Mouse (Mus musculus) 3T3-L1 (cell line): ENCODE results near the gene Gm17662.

ENCODE experiments used
- DNase-seq: peaks from one replicate; pipeline ENCODE4 v3.0.0-alpha.2; 2015; ENCODE audit warnings: low read depth, low spot score

Gene Gm17662

DNA sequence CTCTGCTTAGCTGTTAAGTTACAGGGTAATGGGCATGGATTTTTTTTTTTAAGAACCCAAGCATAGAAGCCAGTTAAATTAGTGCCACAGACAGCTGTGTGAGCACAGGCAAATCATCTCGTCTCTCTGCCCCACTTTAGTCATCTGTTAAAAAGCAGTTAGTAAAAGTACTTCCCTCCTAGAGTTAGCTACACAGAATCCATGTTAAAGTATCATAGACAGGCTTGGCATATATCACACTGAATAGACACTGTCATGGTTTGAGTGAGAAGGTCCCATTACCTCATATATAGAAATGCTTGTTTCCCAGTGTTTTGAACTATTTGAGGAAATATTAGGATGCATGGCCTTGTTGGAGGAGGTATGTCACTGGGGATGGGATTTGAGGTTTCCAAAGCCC lies at the start of gene Gm17662:
TSS of gene Gm17662 (plus strand) at position 301 of the 400 bp plus-strand sequence.
- DNase-seq = no peak

DNA sequence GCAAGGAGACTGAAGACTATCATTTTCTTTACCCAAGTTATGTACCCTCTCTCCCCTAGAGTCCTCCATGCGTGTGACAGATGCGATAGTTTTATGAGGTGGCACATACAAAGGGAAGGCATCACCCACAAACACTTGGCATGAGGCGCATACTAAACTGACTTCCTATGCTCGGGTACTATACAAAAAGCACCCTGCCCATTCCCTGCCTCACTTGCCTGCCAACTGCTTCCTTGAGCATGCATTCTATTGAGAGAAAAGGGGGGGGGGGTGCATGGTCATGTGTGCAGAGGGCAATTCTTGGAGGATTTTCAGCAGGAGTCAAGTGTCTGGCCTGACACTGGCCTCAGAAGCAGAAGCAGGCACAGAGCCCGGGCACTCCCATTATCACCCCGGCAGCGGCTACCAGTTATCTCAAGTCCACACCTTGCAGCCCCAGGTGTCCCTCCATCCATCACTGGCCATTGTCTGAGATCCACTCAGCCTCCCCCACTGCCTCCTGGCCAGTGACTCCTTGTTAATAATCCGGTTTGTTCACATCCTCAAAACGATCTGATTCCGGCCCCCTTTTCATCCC lies 46.3 kb upstream of the Gm17662 start:
- DNase-seq = no peak

DNA sequence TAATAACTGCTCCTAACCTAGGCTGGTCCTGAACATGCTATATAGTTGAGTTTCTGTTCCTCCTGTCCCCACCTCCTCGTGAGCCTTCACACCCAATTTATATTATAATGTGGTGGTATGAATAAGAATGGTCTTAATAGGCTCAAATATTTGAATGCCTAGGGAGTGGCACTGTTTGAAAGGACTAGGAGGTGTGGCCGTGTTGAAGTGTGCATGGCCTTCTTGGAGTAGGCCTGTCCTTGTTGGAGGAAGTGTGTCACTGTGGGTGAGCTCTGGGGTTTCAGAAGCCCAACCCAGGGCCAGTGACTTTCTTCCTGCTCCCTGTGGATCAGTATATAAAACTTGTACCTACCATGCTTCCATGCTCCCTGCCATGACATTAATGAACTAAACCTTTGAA lies 43.5 kb upstream of the Gm17662 start:
- no peak for DNase-seq

DNA sequence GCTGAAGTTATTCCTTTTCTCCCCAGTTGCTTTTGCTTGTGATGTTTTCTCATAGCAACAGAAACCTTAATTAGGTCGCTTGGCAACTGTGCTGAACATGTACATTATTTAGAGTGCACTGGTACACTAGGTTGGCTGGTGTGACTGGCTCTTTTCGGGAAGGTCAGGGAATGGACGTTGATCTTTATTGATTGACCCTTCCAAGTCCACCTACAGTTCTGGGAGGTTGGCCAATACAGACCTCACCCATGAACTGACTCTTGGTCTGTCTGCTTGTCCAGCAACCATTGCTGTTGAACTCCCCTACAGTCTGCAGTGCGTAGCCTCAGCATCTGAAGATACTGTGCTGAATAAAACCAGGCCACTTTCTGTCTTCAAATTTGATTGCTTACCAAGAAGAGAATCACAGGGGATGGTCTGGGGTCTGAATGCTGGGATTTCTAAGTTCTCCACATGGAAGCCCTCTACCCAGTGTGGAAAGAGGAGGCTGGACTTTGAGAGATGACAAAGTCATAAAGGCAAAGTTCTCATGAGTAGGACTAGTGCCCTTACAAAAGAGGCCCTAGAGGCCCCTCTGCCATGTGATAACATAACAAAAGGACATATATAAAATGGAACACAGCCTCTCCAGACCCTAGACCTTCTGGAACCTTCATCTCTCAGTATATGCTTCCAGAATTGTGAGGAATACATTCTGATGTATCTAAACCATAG lies 40.5 kb upstream of the Gm17662 start:
- no peak for DNase-seq

DNA sequence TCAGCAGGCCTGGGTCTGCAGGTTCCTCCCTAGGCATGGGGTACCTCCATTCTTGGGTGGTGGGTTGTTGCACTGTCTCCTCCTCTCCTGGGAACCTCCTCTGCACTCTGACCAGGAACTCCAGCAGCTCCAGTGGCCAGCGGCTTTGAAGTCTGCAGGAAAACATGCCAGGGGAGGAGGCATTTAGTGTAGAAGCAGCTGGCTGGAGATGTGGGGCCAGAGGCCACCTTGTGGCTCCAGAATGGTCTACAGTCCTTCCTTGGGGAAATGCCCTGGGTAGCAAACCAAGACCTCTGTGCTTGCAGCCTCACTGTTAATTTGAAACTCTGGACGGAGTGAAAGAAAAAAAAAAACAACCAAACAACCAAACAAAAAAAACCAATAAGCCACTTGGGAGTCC lies 39.6 kb upstream of the Gm17662 start:
- no peak for DNase-seq

DNA sequence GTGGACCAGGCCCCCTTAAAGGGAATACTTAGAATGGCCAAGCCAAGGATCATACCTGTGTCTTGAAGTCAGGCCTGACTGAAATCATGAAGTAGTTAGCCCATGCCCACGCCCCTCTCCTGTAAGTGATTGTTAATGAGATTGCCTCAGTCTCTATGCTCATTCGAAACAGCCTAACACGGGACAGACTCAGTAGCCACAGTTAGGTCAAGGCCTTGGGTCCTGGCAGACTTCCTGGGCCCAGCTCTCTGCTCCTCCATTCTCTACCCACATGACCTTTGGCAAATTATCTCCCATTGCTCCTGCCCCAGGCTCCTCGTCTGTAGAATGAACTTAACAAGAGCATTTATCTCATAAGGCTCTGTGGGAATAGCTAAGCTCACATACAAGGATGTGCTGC lies 38.1 kb upstream of the Gm17662 start:
- no peak for DNase-seq

DNA sequence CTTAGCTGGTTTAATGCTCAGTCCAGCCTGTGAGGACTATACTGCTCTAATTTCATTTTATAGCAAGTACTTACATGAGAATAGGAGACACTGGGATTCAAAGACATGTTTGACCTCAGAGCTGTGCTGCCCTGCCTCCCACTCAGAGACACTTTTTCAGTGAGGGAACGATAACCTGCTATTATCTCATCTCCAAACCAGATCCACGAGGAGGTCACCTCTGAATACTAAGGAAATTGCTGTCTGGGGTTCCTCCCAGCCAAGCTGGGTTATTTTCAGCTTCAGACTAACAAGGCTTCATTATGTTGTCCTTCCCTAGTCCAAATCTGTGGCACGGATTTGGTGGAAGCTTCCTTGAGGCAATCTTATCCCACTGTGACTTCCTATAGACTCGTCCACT lies 37.2 kb upstream of the Gm17662 start:
- no peak for DNase-seq

DNA sequence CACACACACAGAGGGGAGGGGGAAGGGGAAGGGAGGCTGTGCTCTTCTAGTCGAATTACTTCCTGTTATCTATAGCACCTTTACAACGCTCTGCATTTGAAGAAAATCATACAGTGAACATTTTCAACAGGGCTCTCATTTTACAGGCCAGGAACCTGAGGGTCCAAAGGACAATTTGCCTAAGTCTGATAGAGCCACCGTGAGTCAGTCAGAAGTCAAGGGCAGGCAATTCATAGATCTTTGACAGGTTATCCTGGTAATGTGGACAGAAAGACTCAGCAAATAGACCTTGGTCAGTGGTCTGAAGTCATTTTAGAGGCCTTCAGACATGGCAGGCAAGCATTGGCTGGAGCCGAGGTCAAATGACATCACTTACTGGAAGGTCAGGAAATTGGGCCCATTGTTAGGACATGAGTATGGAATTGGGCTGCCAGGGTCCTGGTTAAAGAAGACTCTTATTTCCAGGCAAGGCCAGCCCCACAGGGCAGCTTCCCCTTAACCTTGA lies 33.5 kb upstream of the Gm17662 start:
- no peak for DNase-seq

DNA sequence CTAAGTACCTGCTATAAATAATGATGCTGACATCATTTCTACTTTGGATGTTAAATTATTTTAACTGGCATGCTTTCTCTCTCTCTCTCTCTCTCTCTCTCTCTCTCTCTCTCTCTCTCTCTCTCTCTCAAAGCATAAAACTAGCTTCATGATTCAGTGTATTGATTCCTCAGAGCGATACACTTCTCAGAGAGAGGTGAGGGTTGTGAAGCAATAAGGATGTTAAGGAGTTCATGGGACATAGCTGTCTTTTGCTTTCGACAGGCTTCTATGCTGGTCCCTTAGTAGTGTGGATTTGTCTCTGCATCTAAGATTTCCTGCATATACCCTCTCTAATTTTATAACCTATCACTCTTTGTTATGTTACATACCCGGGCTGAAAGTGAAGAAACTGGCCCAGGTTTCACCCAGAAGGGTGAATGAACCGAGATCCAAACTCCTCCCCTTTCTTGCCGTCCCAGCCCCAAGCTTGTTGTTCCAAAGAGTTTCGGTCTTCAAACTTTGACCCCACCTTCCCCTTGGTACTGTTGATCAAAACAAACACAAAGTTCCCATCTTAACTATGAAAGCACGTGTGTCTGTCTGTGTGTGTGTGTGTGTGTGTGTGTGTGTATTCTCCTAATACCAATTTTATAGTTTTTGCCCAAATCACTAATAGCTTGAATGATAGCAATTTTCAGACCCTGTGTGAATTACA lies 32.6 kb upstream of the Gm17662 start:
- DNase-seq = no peak

DNA sequence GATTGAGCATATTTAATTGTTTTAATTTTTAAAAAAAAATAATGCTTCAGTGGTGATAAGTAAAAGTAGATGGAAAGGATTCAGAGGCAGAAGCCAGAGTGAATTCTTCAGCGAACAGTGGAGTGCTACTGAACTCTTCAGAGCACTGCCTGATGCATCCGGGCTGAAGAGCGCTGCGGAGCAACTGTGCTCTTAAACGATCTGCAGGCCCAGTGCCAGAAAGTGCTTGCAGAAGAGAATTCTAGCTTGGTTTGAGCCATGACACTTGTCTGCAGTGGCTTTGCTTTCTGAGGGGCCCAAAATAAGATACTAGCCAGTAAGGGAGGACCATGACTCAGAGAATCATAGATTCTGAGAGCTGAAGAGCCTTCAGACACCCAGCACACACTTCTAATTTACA lies 28.2 kb upstream of the Gm17662 start:
- no peak for DNase-seq

DNA sequence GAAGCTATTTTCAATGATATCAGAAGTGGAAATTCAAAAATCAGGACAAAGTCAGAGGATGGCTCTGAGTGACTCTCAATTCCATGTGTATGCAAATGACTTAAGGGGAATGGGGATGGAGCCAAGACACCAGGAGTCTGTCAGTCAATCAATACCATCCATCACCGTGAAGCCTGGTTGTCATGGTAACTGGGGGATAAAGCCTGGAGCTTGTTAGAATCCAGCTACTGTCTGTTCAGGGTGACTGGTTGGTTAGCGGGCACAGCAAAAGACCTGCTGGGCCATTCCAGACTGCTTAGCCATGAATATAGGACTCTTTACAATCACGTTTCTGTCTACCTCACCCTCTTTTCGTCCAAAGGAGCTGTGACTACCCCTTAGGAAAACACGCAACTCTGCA lies 22.0 kb upstream of the Gm17662 start:
- no peak for DNase-seq

DNA sequence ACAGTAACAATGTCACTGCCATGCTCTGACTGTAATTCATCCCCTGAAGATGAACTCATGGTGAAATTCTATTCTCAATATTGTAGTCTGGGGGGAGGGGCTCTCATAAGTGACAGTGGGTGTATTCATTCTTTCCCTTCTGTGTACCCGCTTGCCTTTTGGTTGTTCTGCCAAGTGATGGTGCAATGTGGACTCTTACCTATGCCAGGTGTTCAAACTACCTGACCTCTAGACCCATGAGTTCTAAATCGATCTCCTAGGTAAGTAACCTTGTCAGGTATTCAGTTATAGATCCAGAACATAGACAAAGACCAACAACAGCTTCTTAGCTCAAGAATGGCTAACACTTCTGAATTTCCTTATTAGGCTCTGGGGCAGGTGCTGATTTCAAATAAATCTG lies 18.8 kb upstream of the Gm17662 start:
- no peak for DNase-seq

DNA sequence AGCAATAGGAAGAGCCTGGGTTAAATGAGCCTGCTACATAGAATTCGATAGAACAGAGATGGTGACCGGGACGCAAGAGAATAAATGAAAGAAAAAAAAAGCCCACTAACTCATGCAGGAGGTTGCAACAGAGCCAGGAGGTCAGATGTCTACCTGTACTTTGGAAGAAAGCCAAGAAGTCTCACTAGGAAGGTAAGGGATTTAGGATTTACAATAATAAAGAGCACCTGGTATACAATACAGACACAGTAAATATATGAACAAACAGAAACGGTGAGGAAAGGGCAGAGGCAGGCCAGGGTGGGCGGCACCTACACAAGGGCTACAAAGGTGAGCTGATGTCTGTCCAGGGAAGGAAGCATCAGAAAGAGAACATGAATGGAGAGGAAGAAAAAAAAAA lies 14.9 kb upstream of the Gm17662 start:
- DNase-seq = no peak

DNA sequence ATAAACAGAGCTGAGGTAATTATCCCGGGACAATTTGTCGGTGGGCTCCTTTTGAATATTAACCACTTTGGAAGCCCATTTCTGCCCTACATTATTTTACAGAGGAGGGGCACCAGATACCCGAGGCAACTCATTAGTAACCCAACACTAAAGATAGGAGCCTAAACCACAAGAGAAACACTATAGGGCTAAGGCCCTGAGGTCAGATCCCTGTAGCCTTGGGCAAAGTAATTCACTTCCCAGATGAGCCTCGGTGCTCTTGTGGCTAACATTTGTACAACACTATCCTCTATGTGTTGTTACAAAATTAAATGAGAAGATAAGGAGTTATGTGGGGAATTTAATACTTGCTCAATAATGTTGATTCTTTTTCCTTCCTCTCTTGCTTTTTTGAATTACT lies 13.6 kb upstream of the Gm17662 start:
- DNase-seq = no peak

DNA sequence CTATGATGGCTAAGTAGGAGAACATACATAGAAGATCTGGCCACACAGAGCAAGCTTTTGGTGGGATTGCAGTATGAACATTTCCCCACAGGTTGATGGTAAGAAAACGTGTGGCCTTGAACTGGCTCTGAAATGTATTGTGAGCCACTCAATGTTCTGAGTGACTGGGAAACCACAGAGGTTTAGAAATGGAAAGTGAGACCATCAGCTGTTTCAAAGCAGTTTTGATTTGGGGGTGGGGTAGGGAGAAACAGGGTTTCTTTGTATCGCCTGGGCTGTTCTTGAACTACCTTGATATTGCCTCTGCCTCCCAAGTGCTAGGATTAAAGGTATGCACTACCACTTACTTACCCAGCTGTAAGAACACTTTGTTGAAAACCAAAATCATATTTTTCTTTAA lies 1.9 kb upstream of the Gm17662 start:
- no peak for DNase-seq

DNA sequence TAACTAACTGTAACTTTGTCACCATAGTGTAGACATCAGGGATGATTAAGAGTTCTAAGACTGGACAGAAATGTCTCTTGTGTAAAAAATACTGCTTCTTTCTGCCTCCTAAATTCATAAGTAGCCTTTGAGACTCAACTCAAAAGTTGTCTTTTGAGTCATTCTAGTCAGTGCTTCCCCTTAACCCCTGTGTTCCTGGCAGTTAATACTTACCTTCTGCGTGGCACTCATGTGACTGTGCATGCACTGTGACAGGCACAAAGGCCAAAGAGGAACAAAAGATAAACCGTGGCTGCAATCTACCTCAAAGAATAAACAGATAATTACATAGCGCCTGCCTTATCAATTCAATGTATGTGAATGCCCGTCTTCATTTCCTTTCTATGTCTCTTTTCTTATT lies 694 bp downstream of the Gm17662 start:
- no peak for DNase-seq

DNA sequence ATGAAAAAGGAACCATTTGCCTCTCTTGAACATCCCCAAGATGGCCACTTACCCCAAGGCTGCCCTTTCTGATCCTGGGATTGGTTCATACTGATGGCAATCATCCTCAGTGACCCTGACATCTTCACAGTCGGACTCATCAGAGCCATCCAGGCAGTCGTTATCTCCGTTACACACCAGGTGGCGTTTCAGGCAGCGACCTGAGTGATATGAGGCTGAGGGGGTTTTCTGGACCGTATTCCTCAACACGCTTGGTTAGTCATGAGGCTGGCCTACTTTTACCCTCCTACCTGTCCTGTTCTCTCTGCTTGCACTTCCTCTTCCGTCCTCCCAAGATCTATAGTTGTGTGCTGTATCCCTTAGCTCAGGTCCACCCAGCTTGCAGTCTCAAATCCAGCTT lies 4.1 kb downstream of the Gm17662 start:
- DNase-seq = no peak

DNA sequence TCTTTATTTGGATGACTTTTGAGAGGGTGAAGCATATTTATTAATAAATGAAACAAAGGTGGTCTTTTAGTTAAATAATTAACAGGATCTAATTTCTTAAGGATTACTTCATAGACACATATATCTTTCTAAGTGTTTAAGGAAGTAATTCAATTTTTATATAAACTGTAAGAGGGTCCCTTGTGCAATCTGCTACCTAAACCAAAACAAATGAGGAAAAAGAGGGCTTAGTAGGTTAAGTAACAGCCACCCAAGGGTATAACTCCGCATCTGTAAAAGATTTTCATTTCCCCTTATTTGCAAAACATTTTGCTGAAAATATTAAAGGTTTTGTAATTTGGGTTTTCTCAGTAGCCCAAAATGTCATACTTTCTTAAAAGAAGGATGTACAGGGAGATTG lies 7.3 kb downstream of the Gm17662 start:
- no peak for DNase-seq

DNA sequence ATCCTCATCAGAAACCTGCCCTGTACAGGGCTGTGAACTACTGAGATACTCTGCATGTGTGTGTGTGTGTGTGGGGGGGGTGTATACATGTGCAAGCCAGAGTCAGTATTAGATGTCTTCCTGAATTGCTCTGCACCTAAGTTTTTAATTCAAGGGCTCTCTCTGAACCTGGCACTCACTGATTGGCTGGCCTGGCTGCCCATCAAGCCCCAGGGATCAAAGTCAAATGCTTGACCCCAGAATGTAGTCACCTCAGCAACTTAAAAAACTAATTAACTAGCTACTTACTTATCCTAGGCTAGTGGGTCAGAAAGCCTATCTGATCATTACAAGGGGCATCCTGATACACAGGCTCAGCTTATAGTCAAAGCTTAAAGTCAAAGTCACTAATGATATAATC lies 12.5 kb downstream of the Gm17662 start:
- DNase-seq = no peak

DNA sequence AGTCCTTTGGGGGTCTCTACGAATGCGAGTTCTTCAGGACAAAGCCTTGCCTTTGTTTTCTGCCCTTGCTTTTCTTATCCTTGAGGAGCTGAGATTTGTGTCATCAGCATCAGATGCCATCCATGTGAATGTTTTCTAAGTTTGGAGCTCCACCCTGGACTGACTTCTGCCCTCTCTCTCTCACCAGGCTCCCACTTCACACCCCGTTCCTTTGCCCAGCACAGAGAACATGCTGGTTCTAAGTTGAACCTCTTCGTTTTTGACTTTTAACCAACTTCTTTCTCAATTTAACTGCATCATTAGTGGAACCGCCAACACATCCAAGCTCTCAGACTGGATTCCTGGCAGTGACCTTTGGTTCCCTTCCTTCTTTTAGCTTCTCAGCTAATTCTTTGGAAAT lies 13.1 kb downstream of the Gm17662 start:
- no peak for DNase-seq

DNA sequence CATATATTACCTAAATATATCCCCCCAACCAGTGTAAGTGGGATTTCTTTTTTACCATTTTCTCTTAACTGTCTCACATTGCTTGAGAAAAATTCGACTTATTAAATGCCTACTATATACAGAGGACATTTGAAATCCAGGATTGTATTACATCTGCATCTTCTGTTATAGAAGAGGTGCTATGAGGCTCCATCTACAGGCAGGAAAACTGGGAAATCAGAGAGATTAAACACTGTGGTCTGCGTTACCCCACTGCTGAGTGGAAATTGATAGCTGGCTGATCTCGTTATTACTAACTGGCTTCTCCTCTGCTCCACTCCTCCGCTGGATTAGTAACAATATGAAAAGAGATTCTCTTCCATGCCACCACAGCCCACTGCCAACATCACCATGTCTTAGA lies 18.7 kb downstream of the Gm17662 start:
- DNase-seq = no peak

DNA sequence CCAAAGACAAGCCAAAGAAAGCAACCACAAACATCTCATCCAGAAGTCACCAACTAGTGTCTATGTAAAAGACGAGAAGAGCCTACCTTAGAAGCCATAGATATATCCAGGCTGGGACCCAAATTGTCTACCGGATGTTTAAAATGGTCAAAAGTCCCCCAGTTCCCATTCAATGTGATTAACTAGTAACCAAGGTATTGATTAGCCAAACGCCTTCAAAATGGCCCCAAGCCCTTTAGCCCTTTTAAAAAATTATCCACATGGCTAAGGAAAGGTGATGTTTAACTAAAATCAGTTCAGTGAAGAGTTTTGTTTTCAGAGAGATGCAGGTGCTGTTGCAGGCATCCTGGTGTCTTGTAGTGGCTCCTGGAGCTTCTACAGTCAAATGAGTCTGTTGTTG lies 19.2 kb downstream of the Gm17662 start, which contains the start of gene C8a:
TSS of gene C8a (minus strand) at position 76 of the 400 bp plus-strand sequence.
- DNase-seq = no peak

DNA sequence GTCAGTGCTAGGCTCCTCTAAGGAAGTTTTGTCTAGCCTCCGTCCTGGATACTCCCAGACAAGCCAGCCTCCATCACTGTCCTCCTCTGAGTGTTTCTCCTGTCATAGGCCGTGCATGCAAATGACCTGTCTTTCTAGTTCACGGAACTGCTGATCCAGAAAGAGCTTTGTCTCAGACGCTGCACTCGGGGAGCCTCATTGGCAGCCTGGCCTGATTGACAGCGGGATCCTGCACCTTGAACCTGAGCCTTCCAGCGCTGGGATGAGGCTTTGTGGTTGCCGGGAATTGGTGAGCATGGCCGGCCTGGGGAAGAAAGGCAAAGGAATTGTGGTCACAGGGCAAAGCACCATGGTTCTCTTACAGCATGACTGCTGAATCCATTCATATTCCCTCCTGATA lies 30.4 kb downstream of the Gm17662 start:
- no peak for DNase-seq
